Mouse (Mus musculus) midbrain, embryonic 15.5 days (tissue): ENCODE data around the gene Trim8. TPM values are rescaled to one million over a fixed set of nuclear protein-coding genes. Genes with fewer than 3 reads are reported as not detected.

Source experiments
- ATAC-seq: fragments of 200-750 bp; cut with Nextera tagmentation; replicated peaks from 2 replicates; pipeline ENCODE4 v1.8.0; 2017; ENCODE audit warnings: moderate TSS enrichment
- H3K27ac ChIP-seq: fragments of 300-500 bp; sonication (generic); 2 replicates; pipeline ENCODE4 v1.5.1; 2015; ENCODE audit warnings: mild to moderate bottlenecking, inconsistent platforms
- H3K27me3 ChIP-seq: fragments of 300-500 bp; sonication (generic); replicated peaks from 2 replicates; pipeline ENCODE4 v1.6.1; 2015; ENCODE audit warnings: inconsistent platforms
- H3K36me3 ChIP-seq: fragments of 300-500 bp; sonication (generic); replicated peaks from 2 replicates; pipeline ENCODE4 v1.6.1; 2015; ENCODE audit warnings: inconsistent platforms
- H3K4me1 ChIP-seq: fragments of 300-500 bp; sonication (generic); 2 replicates; pipeline ENCODE4 v1.6.1; 2015; ENCODE audit warnings: inconsistent platforms
- H3K4me2 ChIP-seq: fragments of 300-500 bp; sonication (generic); 2 replicates; pipeline ENCODE4 v1.6.1; 2015; ENCODE audit warnings: inconsistent platforms, mild to moderate bottlenecking, moderate library complexity
- H3K4me3 ChIP-seq: fragments of 300-500 bp; sonication (generic); 2 replicates; pipeline ENCODE4 v1.5.1; 2015; ENCODE audit warnings: mild to moderate bottlenecking, inconsistent platforms
- H3K9ac ChIP-seq: fragments of 300-500 bp; sonication (generic); 2 replicates; pipeline ENCODE4 v1.6.1; 2015; ENCODE audit warnings: mild to moderate bottlenecking, inconsistent platforms
- H3K9me3 ChIP-seq: fragments of 300-500 bp; sonication (generic); 2 replicates; pipeline ENCODE4 v1.6.1; 2016; ENCODE audit warnings: inconsistent platforms
- WGBS: fragments of 180-500 bp; shearing (Covaris S2); methylation state at CpG from one replicate; pipeline ENCODE4 v1.1.7; 2015; ENCODE audit warnings: mixed read lengths; 5-methylcytosine and 5-hydroxymethylcytosine counted together
- polyA plus RNA-seq: library from polyadenylated mRNA; unstranded; fragments of >200 nt; fragmentation: Nextera tagmentation; extraction: Ambion mirVana; gene quantifications from 2 replicates; pipeline ENCODE4 v1.2.1, GENCODE M21; 2015

Gene Trim8
- polyA plus RNA-seq, 1 experiment from 2014 or later = 29.9 TPM

DNA sequence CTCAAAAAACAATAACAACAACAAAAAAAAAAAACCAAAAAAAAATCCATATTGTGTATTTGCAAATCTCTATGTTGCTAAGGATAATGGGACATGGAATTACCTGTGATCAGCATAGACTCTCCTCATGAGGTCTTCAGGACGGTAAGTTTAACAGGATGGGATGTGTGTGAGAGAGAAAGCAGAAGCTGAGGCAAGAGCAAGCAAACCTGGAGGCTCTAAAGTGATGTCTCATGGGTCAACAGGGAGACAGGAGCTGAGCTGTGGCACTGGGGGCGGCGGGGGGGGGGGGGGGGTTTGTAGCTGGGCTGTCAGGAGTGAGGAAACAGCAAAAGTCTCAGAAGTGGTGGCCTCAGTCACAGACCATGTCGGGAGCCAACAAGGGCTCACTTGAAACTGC, 51.0 kb downstream of the Trim8 start:
- 87% methylated on average over 3 of the region's 4 CpGs for WGBS
- Histone ChIP-seq H3K27me3 (no peaks in the 10 kb centered on the region), H3K9me3 (no peaks in the 10 kb centered on the region), H3K27ac (no peak overlapping the region), H3K4me3 (no peak overlapping the region), H3K9ac (no peak overlapping the region), H3K36me3 (peaks cover 43% of the 10 kb centered on the region; the same call in 1 of the 2 replicates), H3K4me1 (peaks cover 5% of the 10 kb centered on the region; the same call in 1 of the 2 replicates), H3K4me2 (no peak overlapping the region)
- ATAC-seq = no peak

- Histone ChIP-seq H3K4me2 (no peak overlapping the region), H3K9me3 (no peaks in the 10 kb centered on the region)
Measured at GRCm38 (mm10) chr19:46553541-46553955, 52.0 kb downstream of the Trim8 start.

DNA sequence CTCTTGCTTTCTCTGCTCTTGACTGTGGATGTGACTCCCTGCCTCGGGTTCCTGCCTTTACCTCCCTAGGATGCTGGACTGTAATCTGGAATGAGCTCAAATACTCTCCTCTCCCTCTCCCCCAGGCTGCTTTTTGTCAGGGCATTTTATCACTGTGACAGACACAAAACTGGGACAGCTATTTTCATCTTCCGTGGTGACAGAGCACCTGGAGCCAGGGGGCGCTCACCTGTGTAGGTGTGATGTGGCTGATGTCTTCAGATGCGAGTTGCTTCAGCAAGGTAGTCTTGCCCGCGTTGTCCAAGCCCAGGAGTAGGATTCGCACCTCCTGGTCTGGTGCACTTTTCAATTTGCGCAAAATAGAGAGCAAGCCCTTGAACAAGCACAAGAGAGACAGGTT, 56.5 kb downstream of the Trim8 start:
- H3K9me3 ChIP-seq = no peaks in the 10 kb centered on the region
- no peak overlapping the region for H3K4me3 ChIP-seq
- H3K9ac ChIP-seq = no peak overlapping the region
- H3K27ac ChIP-seq = no peak overlapping the region
- peaks cover 31% of the 10 kb centered on the region for H3K36me3 ChIP-seq
- H3K27me3 ChIP-seq = no peaks in the 10 kb centered on the region
- WGBS = 87% methylated on average over 8 of the region's 8 CpGs
- peaks cover 8% of the 10 kb centered on the region; the same call in 1 of the 2 replicates for H3K4me1 ChIP-seq
- ATAC-seq = no peak
- no peak overlapping the region for H3K4me2 ChIP-seq

More at GRCm38 (mm10) chr19:46553541-46553955, 52.0 kb downstream of the Trim8 start:
- no peak overlapping the region for H3K4me3 ChIP-seq
- H3K9ac ChIP-seq = no peak overlapping the region
- 53% methylated on average over 11 of the region's 11 CpGs for WGBS
- H3K27me3 ChIP-seq = no peaks in the 10 kb centered on the region
- ATAC-seq = peak; percentile 69; the same call in 1 of the 2 replicates
- H3K4me1 ChIP-seq = peaks cover 5% of the 10 kb centered on the region; the same call in 1 of the 2 replicates
- no peak overlapping the region for H3K27ac ChIP-seq
- H3K36me3 ChIP-seq = peaks cover 50% of the 10 kb centered on the region

DNA sequence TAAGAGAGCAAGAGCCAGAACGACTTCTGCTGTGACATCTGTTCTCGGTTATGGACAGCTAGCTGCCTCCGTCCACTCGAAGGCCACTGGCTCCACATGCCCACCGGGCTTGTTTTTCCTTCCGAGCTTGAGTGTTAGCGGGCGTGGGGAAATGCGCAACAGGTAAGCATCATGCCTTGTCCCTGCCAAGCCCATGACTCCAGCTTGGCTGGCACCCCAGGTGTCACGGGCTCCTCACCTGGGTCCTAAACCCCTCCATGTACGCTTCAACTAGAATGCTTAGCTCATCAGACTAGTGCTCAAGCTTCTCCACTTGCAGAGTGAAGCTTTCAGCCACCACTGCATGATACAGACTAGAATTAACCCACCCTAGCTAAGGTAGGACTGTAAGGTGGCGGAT, 57.1 kb downstream of the Trim8 start:
- Histone ChIP-seq H3K4me2 (no peak overlapping the region), H3K9ac (no peak overlapping the region), H3K27ac (no peak overlapping the region), H3K9me3 (no peaks in the 10 kb centered on the region), H3K27me3 (no peaks in the 10 kb centered on the region), H3K36me3 (peaks cover 31% of the 10 kb centered on the region), H3K4me1 (peaks cover 5% of the 10 kb centered on the region; the same call in 1 of the 2 replicates), H3K4me3 (no peak overlapping the region)
- WGBS = 79% methylated on average over 12 of the region's 12 CpGs
- no peak for ATAC-seq

DNA sequence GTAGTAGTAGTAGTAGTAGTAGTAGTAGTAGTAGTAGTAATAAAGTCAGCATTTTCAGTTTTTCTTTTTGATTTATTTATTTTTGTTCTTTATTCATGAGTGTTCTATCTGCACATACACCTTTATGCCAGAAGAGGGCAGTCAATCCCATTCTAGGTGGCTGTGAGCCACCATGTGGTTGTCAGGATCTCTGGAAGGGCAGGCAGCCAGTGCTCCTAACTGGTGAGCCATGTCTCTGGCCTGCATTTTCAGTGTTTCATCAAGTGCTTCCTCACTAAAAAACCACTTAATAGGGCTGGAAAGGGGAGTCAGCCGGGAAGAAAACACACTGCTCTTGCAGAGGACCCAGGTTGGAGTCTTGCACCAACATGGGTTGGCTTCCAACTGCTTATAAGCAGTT, 60.6 kb downstream of the Trim8 start:
- no peak overlapping the region for H3K9ac ChIP-seq
- ATAC-seq = no peak
- H3K27ac ChIP-seq = no peak overlapping the region
- H3K4me3 ChIP-seq = no peak overlapping the region
- 47% methylated on average over 1 of the region's 1 CpGs for WGBS
- H3K4me2 ChIP-seq = no peak overlapping the region
- no peaks in the 10 kb centered on the region for H3K27me3 ChIP-seq
- 0 out of 2 replicates have a peak, but pooled peaks cover 3% of the 10 kb centered on the region for H3K4me1 ChIP-seq
- H3K9me3 ChIP-seq = no peaks in the 10 kb centered on the region
- peaks cover 14% of the 10 kb centered on the region for H3K36me3 ChIP-seq

DNA sequence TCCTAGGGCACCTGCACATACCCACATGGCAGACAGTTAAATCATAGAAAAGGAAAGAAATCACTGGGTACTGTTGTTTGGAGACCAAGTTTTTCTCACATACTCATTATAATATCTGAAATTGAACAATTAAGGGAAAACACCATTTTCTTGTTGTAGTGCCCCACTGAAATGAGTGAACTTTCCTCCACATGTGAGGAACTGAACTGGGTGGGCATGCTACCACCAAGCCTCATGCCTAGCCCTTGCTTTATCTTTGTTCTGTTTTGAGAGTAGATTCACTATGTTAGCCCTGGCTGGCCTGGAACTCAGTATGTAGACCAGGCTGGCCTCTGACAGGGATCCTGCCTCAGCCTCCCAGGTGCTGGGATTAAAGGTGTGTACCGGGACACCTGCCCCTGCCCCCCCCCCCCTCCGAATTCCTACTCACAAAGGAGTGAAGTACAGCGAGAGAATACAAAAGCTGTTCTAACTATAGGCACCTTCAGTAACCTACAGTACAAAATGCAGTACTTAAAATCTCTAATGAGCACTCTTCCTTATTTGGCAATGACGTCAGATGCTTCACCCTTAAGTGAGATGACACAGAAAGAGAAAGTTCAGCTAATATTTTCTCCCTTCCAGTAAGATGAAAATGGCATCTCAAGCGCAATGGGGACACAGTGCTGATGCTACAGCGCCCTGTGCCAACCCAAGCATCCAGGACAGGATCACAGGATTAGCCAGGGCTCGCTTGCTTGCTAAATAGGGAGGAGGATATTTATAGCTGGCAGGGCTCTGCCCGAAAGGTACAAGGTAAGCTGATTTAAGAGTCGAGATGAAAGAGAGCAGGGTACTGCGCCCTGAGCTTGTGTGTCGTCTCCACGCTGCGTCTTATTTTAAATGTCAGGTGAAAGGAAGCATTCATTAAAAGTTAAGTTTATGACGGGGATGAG, 61.3 kb downstream of the Trim8 start:
- no peak overlapping the region for H3K9ac ChIP-seq
- no peaks in the 10 kb centered on the region for H3K9me3 ChIP-seq
- H3K36me3 ChIP-seq = peaks cover 8% of the 10 kb centered on the region; the same call in 1 of the 2 replicates
- WGBS = 82% methylated on average over 14 of the region's 14 CpGs
- no peak overlapping the region for H3K27ac ChIP-seq
- H3K4me2 ChIP-seq = no peak overlapping the region
- no peak for ATAC-seq
- 0 out of 2 replicates have a peak, but pooled peaks cover 3% of the 10 kb centered on the region for H3K4me1 ChIP-seq
- no peak overlapping the region for H3K4me3 ChIP-seq
- no peaks in the 10 kb centered on the region for H3K27me3 ChIP-seq

- H3K27me3 ChIP-seq = no peaks in the 10 kb centered on the region
- no peak overlapping the region for H3K9ac ChIP-seq
- 0 out of 2 replicates have a peak, but pooled peaks cover 3% of the 10 kb centered on the region for H3K4me1 ChIP-seq
- 0 out of 2 replicates have a peak, but pooled peaks cover 5% of the 10 kb centered on the region for H3K36me3 ChIP-seq
- 86% methylated on average over 4 of the region's 4 CpGs for WGBS
- no peak for ATAC-seq
- no peak overlapping the region for H3K27ac ChIP-seq
- no peaks in the 10 kb centered on the region for H3K9me3 ChIP-seq
- H3K4me3 ChIP-seq = no peak overlapping the region
- H3K4me2 ChIP-seq = no peak overlapping the region
Measured at GRCm38 (mm10) chr19:46563603-46564002, 62.1 kb downstream of the Trim8 start.

- 0 out of 2 replicates have a peak, but pooled peaks cover 3% of the 10 kb centered on the region for H3K4me1 ChIP-seq
- 0 out of 2 replicates have a peak, but pooled peaks cover 5% of the 10 kb centered on the region for H3K36me3 ChIP-seq
- no peaks in the 10 kb centered on the region for H3K9me3 ChIP-seq
- no peak overlapping the region for H3K9ac ChIP-seq
- H3K4me2 ChIP-seq = no peak overlapping the region
- ATAC-seq = no peak
- no peak overlapping the region for H3K4me3 ChIP-seq
- H3K27me3 ChIP-seq = no peaks in the 10 kb centered on the region
- WGBS = 74% methylated on average over 14 of the region's 14 CpGs
- no peak overlapping the region for H3K27ac ChIP-seq
Measured at GRCm38 (mm10) chr19:46564043-46564462, 62.6 kb downstream of the Trim8 start.

Other genes with a start within 250 kb of the Trim8 start
- 2.3 and 2.7 TPM in 2 replicates for gene Nfkb2, start 197.4 kb upstream of the Trim8 start, polyA plus RNA-seq
- gene Psd, start 174.5 kb upstream of the Trim8 start, polyA plus RNA-seq = 146 and 148 TPM in 2 replicates
- gene Fbxl15, start 173.5 kb upstream of the Trim8 start, polyA plus RNA-seq = 48.2 and 54.8 TPM in 2 replicates
- gene Cuedc2, start 163.0 kb upstream of the Trim8 start, polyA plus RNA-seq = 340 and 347 TPM in 2 replicates
- gene Mfsd13a, start 160.6 kb upstream of the Trim8 start, polyA plus RNA-seq = 11.1 and 11.7 TPM in 2 replicates
- 2.0 and 2.8 TPM in 2 replicates for gene 2310034G01Rik, start 151.4 kb upstream of the Trim8 start, polyA plus RNA-seq
- gene Actr1a, start 106.0 kb upstream of the Trim8 start, polyA plus RNA-seq = 394 and 399 TPM in 2 replicates
- gene Sufu, start 104.8 kb upstream of the Trim8 start, polyA plus RNA-seq = 24.2 and 24.4 TPM in 2 replicates
- 209 and 210 TPM in 2 replicates for gene Arl3, start 71.5 kb downstream of the Trim8 start, polyA plus RNA-seq
- 10.5 and 11.7 TPM in 2 replicates for gene Sfxn2, start 71.7 kb downstream of the Trim8 start, polyA plus RNA-seq
- gene Wbp1l, start 97.4 kb downstream of the Trim8 start, polyA plus RNA-seq = 41.1 and 42.6 TPM in 2 replicates
- not detected in 2 replicates for gene Cyp17a1, start 171.5 kb downstream of the Trim8 start, polyA plus RNA-seq
- gene Borcs7, start 188.2 kb downstream of the Trim8 start, polyA plus RNA-seq = 22.4 and 24.1 TPM in 2 replicates
- gene As3mt, start 205.8 kb downstream of the Trim8 start, polyA plus RNA-seq = 33.9 and 38.2 TPM in 2 replicates